Mouse (Mus musculus): ENCODE results near the gene Phpt1.

Gene Phpt1

GRCm38 (mm10) chr2:25581901-25582301 is 6.9 kb upstream of the Phpt1 start:
- no peak for DNase-seq

GRCm38 (mm10) chr2:25581294-25581864 is 6.4 kb upstream of the Phpt1 start, which contains the start of gene Ajm1:
Gene Ajm1 (minus strand): TSS chr2:25581757.
- DNase-seq, result peak; percentile 68

- DNase-seq, result no peak
Measured at GRCm38 (mm10) chr2:25580621-25581101, 5.6 kb upstream of the Phpt1 start.

- peak; percentile 66 for DNase-seq
Measured at GRCm38 (mm10) chr2:25579737-25580460, 4.9 kb upstream of the Phpt1 start.

DNA sequence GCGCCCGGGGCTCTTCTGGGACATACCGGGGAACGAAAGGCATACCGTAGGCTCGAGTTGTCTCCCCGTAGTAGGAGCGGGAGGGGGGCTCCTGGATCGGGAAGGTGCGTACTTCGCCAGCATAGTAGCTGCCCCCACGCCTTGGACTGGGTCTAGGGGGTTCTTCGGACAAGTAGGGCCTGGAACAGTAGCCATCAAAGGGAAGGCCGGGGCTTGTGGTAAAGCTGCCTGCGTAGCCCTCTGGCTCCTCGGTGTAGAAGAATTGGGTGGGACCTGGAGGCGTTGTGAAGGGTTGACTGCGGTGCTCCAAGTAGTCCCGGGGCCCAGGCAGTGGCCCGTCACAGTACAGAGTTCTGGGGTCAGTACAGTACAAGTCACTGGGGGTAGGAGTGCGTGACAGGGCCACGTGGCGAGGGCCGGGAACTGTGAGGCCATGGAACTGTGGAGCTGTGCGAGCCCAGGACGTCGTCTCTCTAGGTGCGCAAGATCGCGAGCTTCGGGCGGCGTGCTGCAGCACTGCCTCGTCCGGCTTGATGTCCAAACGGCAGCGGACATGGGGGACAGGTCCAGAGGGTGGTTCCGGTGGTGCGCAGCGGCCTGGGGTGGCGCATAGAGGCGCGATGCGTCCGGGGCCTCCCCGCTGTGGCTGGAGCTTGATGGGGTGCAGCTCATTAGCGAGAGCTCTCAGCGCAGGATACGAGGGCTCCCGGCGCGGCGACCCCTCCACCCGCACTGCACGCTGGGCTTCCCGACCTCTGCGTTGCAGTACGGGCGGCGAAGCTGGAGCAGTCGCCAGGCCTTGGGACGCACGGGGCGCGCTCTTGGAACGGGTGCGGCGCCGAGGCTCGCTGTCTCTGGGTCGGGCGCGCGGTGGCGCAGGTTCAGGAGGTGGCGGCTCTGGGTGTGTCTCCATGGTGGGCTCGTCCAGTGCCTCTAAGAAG is 4.0 kb upstream of the Phpt1 start:
- peak; percentile 34 for DNase-seq

DNA sequence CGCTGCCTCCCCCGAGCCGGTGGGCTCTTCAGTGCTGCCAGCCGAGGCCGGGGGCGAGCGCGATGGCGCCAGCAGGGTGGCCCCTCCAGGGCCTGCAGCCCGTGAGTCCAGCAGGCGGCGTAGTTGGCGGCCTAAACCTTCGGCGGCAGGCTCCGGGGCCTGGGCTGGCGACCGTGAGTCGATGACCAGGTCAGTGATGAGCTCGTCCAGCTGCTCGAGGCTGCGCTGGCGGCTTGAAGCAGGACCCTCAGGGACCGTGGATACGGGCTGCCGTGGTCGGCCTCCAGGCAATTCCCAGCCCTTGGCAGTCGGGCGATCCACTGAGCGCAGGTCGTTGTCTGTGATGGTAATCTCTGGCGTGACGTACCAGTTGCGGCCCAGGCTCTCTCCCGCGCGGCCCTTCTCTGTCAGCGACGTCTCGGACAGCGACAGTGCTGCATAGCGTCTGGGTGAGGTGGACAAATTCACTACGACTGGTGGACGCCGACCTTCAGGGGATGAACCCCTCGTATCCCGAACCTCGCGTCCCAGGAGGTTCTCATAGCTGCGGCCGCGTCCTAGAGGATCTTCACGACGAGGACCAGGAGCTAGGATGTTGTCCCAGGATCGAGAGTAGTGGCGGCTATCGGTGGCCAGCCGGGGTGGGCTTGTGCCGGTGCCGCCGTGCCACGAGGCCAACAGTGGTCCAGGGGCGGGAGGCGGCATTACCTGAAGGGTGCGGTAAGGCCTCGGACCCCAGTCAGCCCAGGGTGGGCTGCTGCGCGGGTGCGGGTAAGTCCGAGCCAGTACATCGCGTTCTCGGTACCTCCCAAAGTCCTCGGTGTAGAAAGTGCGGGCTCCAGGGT is 3.1 kb upstream of the Phpt1 start:
- DNase-seq, result peak; percentile 57

DNA sequence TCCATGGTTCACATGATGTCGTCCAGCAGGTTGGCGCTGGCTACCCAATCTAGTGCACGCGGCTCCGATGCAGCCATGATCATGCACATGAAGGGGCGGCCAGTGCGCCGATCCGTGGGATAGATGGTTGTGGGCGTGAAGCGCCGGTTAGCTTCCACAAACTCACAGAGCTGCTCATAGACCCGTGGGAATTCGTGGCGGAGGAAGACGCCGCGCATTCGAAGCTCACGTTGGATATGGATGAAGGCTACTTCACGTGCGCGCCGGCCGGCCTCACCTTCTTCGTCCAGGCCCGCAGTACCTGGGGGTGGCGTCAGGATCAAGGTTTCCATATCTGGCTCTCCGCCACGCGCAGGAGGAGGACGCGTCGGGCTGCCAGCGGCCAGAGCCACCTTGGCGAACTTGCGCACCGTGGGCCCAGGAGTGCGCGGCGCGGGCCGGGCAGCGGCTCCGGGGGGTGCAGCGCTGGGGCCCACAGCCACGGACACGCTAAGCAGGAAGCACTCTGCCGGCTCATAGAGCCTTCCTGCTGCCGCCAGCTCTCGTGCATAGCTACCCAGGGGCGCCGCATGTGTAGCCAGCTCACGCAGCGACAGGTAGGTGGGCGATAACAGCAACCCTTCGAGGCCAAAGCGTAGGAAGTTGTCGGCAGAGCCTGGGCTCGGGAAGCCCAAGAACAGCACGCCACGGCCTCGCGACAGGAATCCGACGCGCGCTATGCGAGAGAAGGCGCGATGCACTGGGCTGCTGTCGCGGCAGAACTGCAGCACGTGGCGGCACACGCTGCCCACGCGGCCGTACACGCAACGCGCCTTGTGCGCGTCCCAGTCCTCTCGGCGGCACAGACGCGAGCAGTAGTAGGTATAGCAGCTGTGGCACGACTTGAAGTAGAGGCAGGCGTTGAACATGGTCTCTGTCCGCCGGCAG is 2.2 kb upstream of the Phpt1 start:
- no peak for DNase-seq

DNA sequence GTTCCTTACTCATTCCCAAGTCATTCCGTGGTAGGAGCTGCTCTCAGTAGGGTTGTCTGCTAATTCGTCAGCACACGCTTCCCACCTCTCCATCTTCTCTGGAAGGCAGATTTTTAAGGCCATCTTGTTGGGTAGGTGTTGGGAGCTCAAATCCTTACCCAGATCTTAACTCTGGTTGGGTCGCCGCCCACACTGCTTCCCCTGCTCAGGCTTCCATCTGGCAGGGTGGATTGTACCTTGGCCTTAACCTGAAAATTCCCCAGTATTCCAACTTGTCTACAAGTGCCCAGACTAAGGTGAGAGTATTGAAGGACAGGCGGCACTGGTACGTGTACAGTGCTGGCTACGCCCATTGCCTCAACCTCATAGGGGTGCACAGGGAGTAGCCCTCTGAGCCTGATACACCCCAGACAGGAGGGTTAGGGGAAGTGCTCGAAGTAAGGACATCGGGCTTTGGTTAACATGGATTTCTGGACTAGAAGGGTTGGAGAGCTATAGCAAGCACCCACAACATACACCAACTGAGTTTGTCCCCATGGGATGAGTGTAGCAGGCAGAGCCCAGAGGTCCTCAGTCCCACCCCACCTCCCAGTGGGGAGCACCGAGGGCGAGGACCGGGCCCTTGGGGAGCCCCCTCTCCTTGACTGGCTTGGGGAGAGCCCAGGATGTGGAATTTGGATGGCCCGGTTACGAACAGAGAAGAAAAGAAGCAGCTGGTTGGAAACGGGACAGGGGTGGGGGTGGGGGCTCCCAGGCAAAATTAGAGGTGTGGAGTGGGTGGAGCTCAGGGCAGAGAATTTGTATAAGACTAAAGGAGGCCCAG is 1.2 kb upstream of the Phpt1 start:
- DNase-seq, result no peak

DNA sequence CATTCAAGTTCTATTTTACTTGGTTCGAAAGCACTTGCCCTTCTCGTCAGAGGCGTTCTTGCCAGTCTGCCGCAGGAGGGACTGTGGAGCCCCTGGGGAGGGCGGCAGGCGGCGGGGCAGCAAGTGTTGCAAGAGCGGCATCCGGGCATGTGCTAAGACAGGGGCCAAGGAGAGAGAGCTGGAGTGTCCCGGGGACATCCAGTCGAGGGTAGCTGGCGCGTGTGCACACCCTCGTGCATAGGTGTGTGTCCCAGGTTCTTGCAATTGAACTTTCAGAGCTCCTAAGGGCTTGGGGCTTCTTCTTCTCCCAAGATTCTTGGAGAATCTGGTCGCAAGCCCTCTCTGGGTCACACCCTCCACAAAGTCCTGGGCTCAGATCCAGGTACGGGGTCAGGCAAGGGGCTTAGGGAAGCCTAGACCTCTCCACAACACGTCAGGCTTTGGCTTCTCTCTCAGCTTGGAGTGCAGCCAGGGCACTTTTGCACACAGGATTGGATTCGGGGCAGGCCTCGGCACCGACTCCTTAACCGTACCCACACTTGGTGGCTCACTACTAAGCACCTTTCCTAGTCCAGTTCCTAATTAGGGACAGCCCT is 506 bp upstream of the Phpt1 start:
- peak; percentile 60 for DNase-seq

- DNase-seq, result peak; percentile 39
Measured at GRCm38 (mm10) chr2:25574136-25574535, 888 bp downstream of the Phpt1 start.

DNA sequence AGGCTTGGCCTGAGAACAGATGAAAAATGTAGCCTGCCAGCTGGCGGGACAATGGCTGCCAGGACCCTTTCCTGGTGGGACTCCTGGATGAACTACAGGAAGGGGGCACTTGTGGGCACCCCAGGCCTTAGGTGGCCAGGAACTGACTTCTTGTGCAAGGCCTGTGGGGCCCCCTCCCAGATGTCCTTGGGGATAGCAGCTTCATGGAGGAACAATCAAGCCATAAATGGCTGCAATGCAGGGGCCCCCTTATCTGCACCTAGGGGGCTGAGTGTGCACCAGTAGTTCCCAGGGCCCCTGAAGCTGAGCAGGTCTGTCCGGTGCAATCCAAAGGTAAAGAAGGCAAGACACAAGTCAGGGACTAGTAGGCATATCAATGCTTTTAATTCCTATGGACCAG is 2.0 kb downstream of the Phpt1 start:
- no peak for DNase-seq

DNA sequence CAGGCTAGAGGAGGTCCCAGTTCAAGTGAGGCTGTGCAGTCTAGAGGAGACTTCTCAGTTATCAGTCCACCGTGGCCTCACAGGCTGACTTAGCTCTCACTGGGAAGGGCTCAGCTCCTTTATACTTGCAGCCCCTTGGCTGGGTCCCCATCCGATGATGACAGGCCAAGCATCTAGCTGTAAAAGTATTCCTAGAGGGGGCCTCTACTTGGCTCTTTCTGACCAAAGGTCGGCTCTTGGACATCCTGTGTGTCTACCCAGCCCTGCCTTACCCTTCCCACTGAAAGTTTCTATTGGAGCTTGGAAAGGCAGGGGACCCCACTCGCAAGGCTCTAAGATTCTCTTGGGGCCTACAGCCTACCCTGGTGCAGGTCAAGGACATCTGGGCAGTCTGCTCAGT is 3.8 kb downstream of the Phpt1 start:
- no peak for DNase-seq

- DNase-seq, result no peak
Measured at GRCm38 (mm10) chr2:25569323-25569722, 5.7 kb downstream of the Phpt1 start.

DNA sequence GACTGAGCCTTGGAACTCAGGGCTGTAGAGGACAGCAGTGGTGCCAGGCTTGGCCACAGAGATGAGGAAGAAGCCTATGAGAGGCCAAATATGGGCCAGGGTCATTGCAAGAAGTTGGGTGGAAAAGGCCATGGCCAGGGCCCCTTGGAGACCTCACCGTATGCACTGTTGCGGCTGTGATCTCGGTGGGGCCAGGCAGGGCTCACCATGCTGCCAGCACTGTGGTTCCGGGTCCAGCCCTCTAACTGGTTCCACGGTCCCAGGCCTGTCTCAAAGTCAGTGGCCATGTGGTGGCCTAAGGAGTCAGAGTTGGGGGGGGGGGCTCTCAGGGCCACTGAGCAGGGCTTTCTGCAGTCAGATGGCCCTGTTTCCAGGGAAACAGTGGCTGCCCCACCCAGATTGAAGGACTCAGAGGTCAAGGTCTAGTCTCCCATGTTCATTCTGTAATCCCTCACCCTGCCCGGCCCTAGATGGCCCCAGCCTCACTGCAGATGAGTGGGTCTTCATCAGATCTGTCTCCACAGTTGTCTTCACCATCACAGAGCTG is 6.5 kb downstream of the Phpt1 start:
- peak; percentile 9 for DNase-seq

GRCm38 (mm10) chr2:25566558-25566957 is 8.5 kb downstream of the Phpt1 start:
- peak; percentile 42 for DNase-seq

- DNase-seq, result no peak
Measured at GRCm38 (mm10) chr2:25565741-25566140, 9.3 kb downstream of the Phpt1 start.

DNA sequence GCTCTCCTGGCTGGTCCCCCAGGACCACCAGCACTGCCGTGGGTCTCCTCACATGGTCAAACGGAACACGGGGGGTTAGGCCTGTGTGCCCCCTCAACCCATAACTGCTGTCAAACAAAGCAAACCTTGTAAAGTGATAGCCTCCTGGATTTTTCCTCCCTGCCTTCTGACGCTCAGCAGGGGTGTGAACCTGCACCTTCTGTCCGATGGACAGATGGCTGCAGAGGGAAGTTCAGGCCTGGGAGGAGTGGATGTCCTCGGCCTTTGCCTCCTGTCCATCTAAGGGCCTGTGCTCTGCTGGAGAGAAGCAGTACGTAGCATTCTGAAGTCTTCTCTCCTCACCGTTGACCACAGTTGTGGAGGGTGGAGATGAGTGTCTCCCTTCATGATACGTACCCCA is 13.1 kb downstream of the Phpt1 start:
- no peak for DNase-seq

- no peak for DNase-seq
Measured at GRCm38 (mm10) chr2:25560551-25560950, 14.5 kb downstream of the Phpt1 start.

- DNase-seq, result no peak
Measured at GRCm38 (mm10) chr2:25558774-25559173, 16.2 kb downstream of the Phpt1 start.

DNA sequence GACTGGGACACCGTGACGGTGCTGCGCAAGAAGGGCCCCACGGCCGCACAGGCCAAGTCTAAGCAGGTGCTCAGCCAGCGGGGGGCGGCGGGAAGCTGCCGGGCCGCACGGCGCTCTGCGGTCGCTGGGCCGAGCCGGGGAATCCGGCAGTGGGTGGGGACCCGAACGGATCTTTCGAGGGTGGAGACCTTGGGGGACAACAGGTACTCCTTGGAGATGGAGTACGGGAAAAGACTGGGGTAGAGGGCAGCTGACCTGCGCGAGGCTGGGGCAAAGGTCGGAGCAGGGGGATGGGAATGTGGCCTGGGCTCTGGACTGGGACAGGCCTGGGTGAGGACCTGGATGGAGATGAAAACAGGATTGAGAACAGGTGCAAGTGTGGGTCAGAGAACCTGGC is 17.1 kb downstream of the Phpt1 start:
- DNase-seq, result no peak

All from kidney, postnatal 10 days (tissue).